Comparison of ENCODE assay signal across 12 mouse cellular contexts in genomic region chr19:53130399-53131175, GRCm38 (mm10). TPM values are rescaled to one million over a fixed set of nuclear protein-coding genes. Genes with fewer than 3 reads are reported as not detected.
A peak's percentile ranks its signal among the peaks of the same experiment; 100 is the strongest.
DNase-seq lines count a peak whose midpoint lies in the region; ATAC-seq and TF ChIP-seq lines count a peak whose summit lies in the region.
"Had no signal": no experiment of that assay in that cellular context is flagged by ENCODE, and none has a peak within 500 bp of the region (broad histone marks: within the 10 kb centered on the region; RNA-seq: fewer than 3 reads in every experiment).

No protein-coding gene starts in this region.

- TF ChIP-seq CTCF in lung, embryonic 14.5 days (IDR thresholded peaks at IDR 0.05; ENCODE audit: low read depth): no peak

- 73% methylated on average over 16 of the region's 16 CpGs for WGBS in lung, embryonic 14.5 days
- 69% methylated on average over 15 of the region's 16 CpGs for WGBS in heart, embryonic 13.5 days
- WGBS in stomach, embryonic 16.5 days: 71% methylated on average over 16 of the region's 16 CpGs

- DNase-seq in lung, embryonic 14.5 days: peak; percentile 48
- no peak for DNase-seq in lung, adult 18-20 months
- peak; percentile 81 for DNase-seq in kidney, postnatal 10 days
- DNase-seq in cerebellum, postnatal 36 days: no peak
- no peak for DNase-seq in left cerebral cortex, adult 11 months (ENCODE audit: low spot score)
- DNase-seq: cerebellum, postnatal 10 days; left cerebral cortex, postnatal 4 days; liver, postnatal 0 days; spleen, adult 18-20 months; thymus, adult 2 months had no signal

- H3K4me3 ChIP-seq in lung, embryonic 14.5 days (ENCODE audit: low read depth, low read length): no peak overlapping the region
- H3K4me3 ChIP-seq in heart, embryonic 13.5 days: no peak overlapping the region
- H3K4me3 ChIP-seq in stomach, embryonic 16.5 days (replicated peaks; ENCODE audit: low read length): no peak overlapping the region

- H3K9me3 ChIP-seq in lung, embryonic 14.5 days (ENCODE audit: low read depth, low read length): no peaks in the 10 kb centered on the region
- H3K9me3 ChIP-seq in heart, embryonic 13.5 days: no peaks in the 10 kb centered on the region
- no peaks in the 10 kb centered on the region for H3K9me3 ChIP-seq in stomach, embryonic 16.5 days (replicated peaks; ENCODE audit: control insufficient read depth, low read length)

- H3K27ac ChIP-seq in lung, embryonic 14.5 days (ENCODE audit: low read depth): peak overlapping the region; percentile 28; the same call in 1 of the 2 replicates
- H3K27ac ChIP-seq in heart, embryonic 13.5 days (replicated peaks): peak overlapping the region; percentile 57
- 0 out of 2 replicates have a peak overlapping the region, but pooled peaks have one; percentile 28 for H3K27ac ChIP-seq in stomach, embryonic 16.5 days (ENCODE audit: low read length)

- H3K9ac ChIP-seq in lung, embryonic 14.5 days: no peak overlapping the region
- H3K9ac ChIP-seq in heart, embryonic 13.5 days: no peak overlapping the region
- no peak overlapping the region for H3K9ac ChIP-seq in stomach, embryonic 16.5 days (ENCODE audit: low read length)
- H3K9ac ChIP-seq: liver, postnatal 0 days had no signal

- ATAC-seq in lung, embryonic 14.5 days (ENCODE audit: insufficient read depth): no peak
- no peak for ATAC-seq in heart, embryonic 13.5 days (ENCODE audit: extremely low read depth, insufficient number of reproducible peaks, low FRiP score, low TSS enrichment)
- ATAC-seq in stomach, embryonic 16.5 days (ENCODE audit: insufficient read depth, low FRiP score): no peak; the same call in 1 of the 2 replicates
- ATAC-seq: liver, postnatal 0 days had no signal

- H3K4me2 ChIP-seq in lung, embryonic 14.5 days: no peak overlapping the region
- no peak overlapping the region for H3K4me2 ChIP-seq in heart, embryonic 13.5 days
- no peak overlapping the region for H3K4me2 ChIP-seq in stomach, embryonic 16.5 days (ENCODE audit: low read depth, low read length)

- peaks cover 30% of the 10 kb centered on the region for H3K4me1 ChIP-seq in lung, embryonic 14.5 days (ENCODE audit: insufficient read depth)
- H3K4me1 ChIP-seq in heart, embryonic 13.5 days: peaks cover 43% of the 10 kb centered on the region
- peaks cover 10% of the 10 kb centered on the region for H3K4me1 ChIP-seq in stomach, embryonic 16.5 days (ENCODE audit: control insufficient read depth, insufficient read depth, low read length)

- H3K36me3 ChIP-seq in lung, embryonic 14.5 days (ENCODE audit: insufficient read depth): no peaks in the 10 kb centered on the region
- no peaks in the 10 kb centered on the region for H3K36me3 ChIP-seq in heart, embryonic 13.5 days
- no peaks in the 10 kb centered on the region for H3K36me3 ChIP-seq in stomach, embryonic 16.5 days (ENCODE audit: control insufficient read depth, insufficient read depth, low read length)

- no peaks in the 10 kb centered on the region for H3K27me3 ChIP-seq in lung, embryonic 14.5 days (ENCODE audit: insufficient read depth, low read length)
- H3K27me3 ChIP-seq in heart, embryonic 13.5 days (replicated peaks): no peaks in the 10 kb centered on the region
- no peaks in the 10 kb centered on the region for H3K27me3 ChIP-seq in stomach, embryonic 16.5 days (ENCODE audit: control insufficient read depth, insufficient read depth, low read length)

RNA-seq across cellular contexts. Expression of gene Add3, which starts 9.7 kb away (rescaled TPM):
- 119 and 123 TPM in 2 replicates for polyA plus RNA-seq in lung, embryonic 14.5 days (2014; fragmentation: Nextera tagmentation; extraction: Ambion mirVana)
- 120 and 121 TPM in 2 replicates for polyA plus RNA-seq in heart, embryonic 13.5 days (2015; fragmentation: Nextera tagmentation; extraction: Ambion mirVana)
- 82.6 and 84.9 TPM in 2 replicates for polyA plus RNA-seq in stomach, embryonic 16.5 days (2015; fragmentation: Nextera tagmentation; extraction: Ambion mirVana)

Comparison
In these comparisons a context has a peak if more than half of its experiments do, and no peak if none do; other contexts are left out.
1. DNase-seq: peak in lung, embryonic 14.5 days (single experiment) and kidney, postnatal 10 days (single experiment); none in lung, adult 18-20 months (0 of 2), cerebellum, postnatal 36 days (0 of 2) and left cerebral cortex, adult 11 months (single experiment).
2. Peak in every context shown above with its lines, with median percentiles within 50 percentile points of each other: H3K27ac ChIP-seq.